Mouse (Mus musculus) forebrain, embryonic 14.5 days (tissue): ENCODE measurements around the gene Gm45213. TPM values are rescaled to one million over a fixed set of nuclear protein-coding genes. Genes with fewer than 3 reads are reported as not detected.

Experiments
- ATAC-seq: fragments of 200-750 bp; cut with Nextera tagmentation; 2 replicates; pipeline ENCODE4 v1.8.0; 2017; ENCODE audit warnings: mild to moderate bottlenecking, moderate library complexity
- DNase-seq: peaks from one replicate; pipeline ENCODE4 v3.0.0-alpha.2; 2015; ENCODE audit warnings: low spot score
- H3K27ac ChIP-seq: fragments of 300-500 bp; sonication (generic); 2 replicates; pipeline ENCODE4 v1.5.1; 2014; ENCODE audit warnings: low read depth, mild to moderate bottlenecking, control low read depth, low read length, moderate library complexity
- H3K27me3 ChIP-seq: fragments of 300-500 bp; sonication (generic); replicated peaks from 2 replicates; pipeline ENCODE4 v1.6.1; 2014; ENCODE audit warnings: low read length, control low read depth, mixed read lengths; ENCODE audit not compliant: control insufficient read depth, insufficient read depth
- H3K36me3 ChIP-seq: fragments of 300-500 bp; sonication (generic); 2 replicates; pipeline ENCODE4 v1.6.1; 2014; ENCODE audit warnings: low read length, control low read depth; ENCODE audit not compliant: control insufficient read depth, insufficient read depth
- H3K4me1 ChIP-seq: fragments of 300-500 bp; sonication (generic); 2 replicates; pipeline ENCODE4 v1.6.1; 2014; ENCODE audit warnings: antibody characterized with exemption, low read length, control low read depth; ENCODE audit not compliant: control insufficient read depth, insufficient read depth
- H3K4me2 ChIP-seq: fragments of 300-500 bp; sonication (generic); 2 replicates; pipeline ENCODE4 v1.6.1; 2014; ENCODE audit warnings: mild to moderate bottlenecking, control low read depth, low read length
- H3K4me3 ChIP-seq: fragments of 300-500 bp; sonication (generic); 2 replicates; pipeline ENCODE4 v1.5.1; 2014; ENCODE audit warnings: low read depth, low read length, control low read depth
- H3K9ac ChIP-seq: fragments of 300-500 bp; sonication (generic); 2 replicates; pipeline ENCODE4 v1.6.1; 2014; ENCODE audit warnings: mild to moderate bottlenecking, low read length, control low read depth, moderate library complexity
- H3K9me3 ChIP-seq: fragments of 300-500 bp; sonication (generic); replicated peaks from 2 replicates; pipeline ENCODE4 v1.6.1; 2016; ENCODE audit warnings: low read length, control low read depth, mixed read lengths; ENCODE audit not compliant: control insufficient read depth
- WGBS: fragments of 180-500 bp; shearing (Covaris S2); extraction: QIAGEN DNeasy Blood & Tissue Kit; methylation state at CpG from one replicate; pipeline ENCODE4 v1.1.7; 2014; 5-methylcytosine and 5-hydroxymethylcytosine counted together
- polyA plus RNA-seq: library from polyadenylated mRNA; unstranded; fragments of >200 nt; fragmentation: Nextera tagmentation; extraction: Ambion mirVana; gene quantifications from 2 replicates; pipeline ENCODE4 v1.2.1, GENCODE M21; 2014

Gm45213 gene
- polyA plus RNA-seq, 1 experiment from 2014 or later = not detected

DNA sequence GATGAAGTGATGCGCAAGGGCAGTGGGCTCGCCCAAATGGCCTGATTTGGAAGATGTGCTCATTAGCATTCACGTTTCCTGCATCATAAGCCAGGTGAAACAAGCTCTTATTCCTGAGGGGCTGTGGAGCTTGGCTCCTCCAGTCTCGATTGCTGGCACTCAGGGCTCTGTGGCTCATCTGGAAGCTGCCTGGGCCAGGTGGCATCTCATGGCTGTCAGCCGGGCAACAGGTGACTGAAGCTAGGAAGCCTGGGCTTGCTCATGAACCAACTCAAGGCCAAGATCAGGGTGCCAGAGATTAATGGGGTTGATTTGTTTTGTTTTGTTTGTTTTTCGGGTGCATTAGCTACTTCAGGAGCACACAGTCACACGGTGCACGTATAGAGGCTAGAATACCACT, 49.3 kb downstream of the Gm45213 start:
- Histone ChIP-seq H3K27me3 (no peaks in the 10 kb centered on the region), H3K36me3 (peaks cover 43% of the 10 kb centered on the region), H3K4me2 (no peak overlapping the region), H3K9ac (no peak overlapping the region), H3K27ac (no peak overlapping the region), H3K9me3 (no peaks in the 10 kb centered on the region), H3K4me3 (no peak overlapping the region), H3K4me1 (no peaks in the 10 kb centered on the region)
- 92% methylated on average over 8 of the region's 8 CpGs for WGBS
- DNase-seq = no peak
- no peak for ATAC-seq

DNA sequence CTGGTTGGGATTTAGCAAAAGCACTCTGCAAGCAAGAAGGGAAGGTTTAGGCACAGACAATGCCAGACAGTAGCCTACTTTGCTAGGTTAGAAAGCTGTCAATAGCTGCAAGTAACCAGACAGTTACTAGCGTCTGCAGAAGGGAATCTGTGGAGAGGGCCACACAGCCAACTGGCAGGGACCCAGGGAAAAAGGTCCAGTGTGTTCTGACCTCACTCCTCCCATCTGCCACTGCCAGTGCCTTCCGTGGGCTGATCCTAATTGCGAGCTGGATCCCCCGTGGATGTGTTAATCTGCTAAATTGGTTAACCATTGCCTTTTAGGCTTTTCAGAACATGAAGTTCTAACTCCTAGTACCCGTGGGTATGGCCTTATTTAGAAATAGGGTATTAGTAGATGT, 50.7 kb downstream of the Gm45213 start:
- Histone ChIP-seq H3K27ac (no peak overlapping the region), H3K27me3 (no peaks in the 10 kb centered on the region), H3K4me1 (no peaks in the 10 kb centered on the region), H3K4me3 (no peak overlapping the region), H3K9me3 (no peaks in the 10 kb centered on the region), H3K4me2 (no peak overlapping the region), H3K36me3 (peaks cover 29% of the 10 kb centered on the region), H3K9ac (no peak overlapping the region)
- 69% methylated on average over 5 of the region's 5 CpGs for WGBS
- ATAC-seq (no peak), DNase-seq (no peak)

DNA sequence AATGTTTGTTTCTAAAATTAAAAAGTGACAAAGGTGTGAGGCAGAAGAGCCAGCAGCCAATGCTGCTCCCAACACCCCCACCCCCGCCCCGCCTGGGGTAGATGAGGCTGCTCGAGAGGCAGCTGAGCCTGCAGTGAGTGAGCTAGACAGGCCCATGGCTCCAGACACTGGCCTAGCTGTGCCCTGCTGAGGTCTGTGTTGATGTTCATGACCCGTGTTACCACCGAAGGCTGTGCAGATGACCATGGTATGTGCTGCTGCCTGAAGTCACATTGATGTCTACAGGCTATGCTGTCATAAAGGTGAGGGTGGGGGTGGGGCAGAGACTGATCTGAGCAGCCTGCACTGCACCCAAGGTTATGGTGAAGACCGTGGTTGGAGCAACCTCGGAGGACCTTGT, 55.4 kb downstream of the Gm45213 start:
- Histone ChIP-seq H3K4me3 (no peak overlapping the region), H3K9ac (no peak overlapping the region), H3K4me2 (no peak overlapping the region), H3K4me1 (no peaks in the 10 kb centered on the region), H3K27me3 (no peaks in the 10 kb centered on the region), H3K9me3 (no peaks in the 10 kb centered on the region), H3K36me3 (no peaks in the 10 kb centered on the region), H3K27ac (no peak overlapping the region)
- WGBS = 80% methylated on average over 7 of the region's 7 CpGs
- DNase-seq (no peak), ATAC-seq (no peak)

GRCm38 (mm10) chr7:66101866-66102265, 58.5 kb downstream of the Gm45213 start:
- 7% methylated on average over 4 of the region's 4 CpGs for WGBS
- H3K36me3 ChIP-seq = no peaks in the 10 kb centered on the region
- DNase-seq (peak; percentile 75), ATAC-seq (no peak)
- H3K4me2 ChIP-seq = no peak overlapping the region
- H3K9me3 ChIP-seq = no peaks in the 10 kb centered on the region
- no peak overlapping the region for H3K9ac ChIP-seq
- no peak overlapping the region for H3K27ac ChIP-seq
- no peak overlapping the region for H3K4me3 ChIP-seq
- H3K27me3 ChIP-seq = no peaks in the 10 kb centered on the region
- H3K4me1 ChIP-seq = no peaks in the 10 kb centered on the region

DNA sequence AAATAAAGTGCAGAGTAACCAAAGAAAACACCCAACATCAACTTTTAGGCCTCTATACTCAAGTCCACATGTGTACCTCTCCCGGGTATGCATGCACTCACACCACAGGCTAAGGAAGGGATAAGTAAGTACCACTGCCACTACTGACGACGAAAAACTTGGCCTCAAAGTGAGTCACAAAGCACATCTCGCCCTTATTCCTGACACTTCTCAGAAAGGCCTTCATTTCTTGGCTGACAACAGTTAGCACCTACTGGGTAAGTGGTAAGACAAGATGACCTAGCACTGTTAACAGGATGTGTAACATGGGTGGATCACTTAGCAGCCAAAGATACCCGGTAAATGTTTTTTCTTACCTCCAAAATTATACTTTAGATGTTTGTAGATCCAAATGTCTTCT, 61.1 kb downstream of the Gm45213 start:
- 0 out of 2 replicates have a peak, but pooled peaks cover 4% of the 10 kb centered on the region for H3K27me3 ChIP-seq
- WGBS = 90% methylated on average over 5 of the region's 5 CpGs
- DNase-seq (no peak), ATAC-seq (no peak)
- H3K27ac ChIP-seq = no peak overlapping the region
- H3K36me3 ChIP-seq = no peaks in the 10 kb centered on the region
- H3K4me1 ChIP-seq = no peaks in the 10 kb centered on the region
- no peak overlapping the region for H3K4me3 ChIP-seq
- H3K9me3 ChIP-seq = no peaks in the 10 kb centered on the region
- no peak overlapping the region for H3K9ac ChIP-seq
- H3K4me2 ChIP-seq = no peak overlapping the region

DNA sequence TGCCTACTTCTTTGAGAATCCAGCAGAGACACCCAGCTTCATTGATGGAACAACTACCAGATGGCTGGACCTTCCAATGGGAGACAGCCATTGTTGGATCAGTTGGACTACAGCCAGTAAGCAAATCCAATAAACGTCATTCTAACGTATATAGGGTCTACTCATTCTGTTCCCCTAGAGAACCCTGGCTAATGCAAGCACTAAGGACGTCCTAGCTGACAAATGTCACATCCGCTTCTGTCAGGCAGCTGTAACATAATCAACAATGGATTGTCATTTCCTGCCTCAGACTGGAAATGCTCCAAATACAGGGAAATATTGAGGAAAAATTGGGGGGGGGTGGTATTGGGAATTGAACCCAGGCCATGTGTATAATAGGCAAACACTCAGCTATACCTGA, 62.4 kb downstream of the Gm45213 start:
- no peak for ATAC-seq
- WGBS = 57% methylated on average over 4 of the region's 4 CpGs

DNA sequence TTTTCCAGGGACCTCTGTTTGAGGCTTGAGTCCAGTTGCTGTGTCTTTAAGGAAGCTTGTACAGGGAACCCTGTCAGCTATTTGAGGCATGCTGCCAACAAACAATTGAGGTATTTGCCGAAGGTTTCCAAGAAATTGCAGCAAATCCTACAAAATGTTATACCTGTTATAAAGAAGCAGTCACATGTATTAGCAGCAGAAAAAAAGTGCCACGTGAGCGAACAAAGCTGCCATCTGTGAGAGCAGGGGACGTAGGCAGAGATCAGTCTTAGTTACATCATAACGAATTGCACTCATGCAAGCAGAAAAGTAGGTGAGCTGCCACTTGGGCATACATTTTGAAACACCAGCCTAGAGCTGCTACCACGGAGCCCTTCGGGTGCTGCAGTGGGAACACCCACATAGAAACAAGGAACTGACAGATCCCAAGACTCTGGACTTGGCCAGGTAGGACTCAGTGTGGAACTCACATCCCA, 63.2 kb downstream of the Gm45213 start:
- ATAC-seq (no peak), DNase-seq (no peak)
- Histone ChIP-seq H3K27ac (no peak overlapping the region), H3K4me3 (no peak overlapping the region), H3K9ac (no peak overlapping the region), H3K4me1 (peaks cover 7% of the 10 kb centered on the region), H3K9me3 (no peaks in the 10 kb centered on the region), H3K4me2 (no peak overlapping the region), H3K36me3 (no peaks in the 10 kb centered on the region), H3K27me3 (0 out of 2 replicates have a peak, but pooled peaks cover 4% of the 10 kb centered on the region)
- 55% methylated on average over 7 of the region's 7 CpGs for WGBS

More for the DNA sequence above, 62.4 kb downstream of the Gm45213 start:
- H3K9ac ChIP-seq = no peak overlapping the region
- no peak for DNase-seq
- no peaks in the 10 kb centered on the region for H3K9me3 ChIP-seq
- H3K36me3 ChIP-seq = no peaks in the 10 kb centered on the region
- H3K4me3 ChIP-seq = no peak overlapping the region
- no peak overlapping the region for H3K27ac ChIP-seq
- H3K27me3 ChIP-seq = 0 out of 2 replicates have a peak, but pooled peaks cover 4% of the 10 kb centered on the region
- no peak overlapping the region for H3K4me2 ChIP-seq
- peaks cover under 1% of the 10 kb centered on the region; the same call in 1 of the 2 replicates for H3K4me1 ChIP-seq

DNA sequence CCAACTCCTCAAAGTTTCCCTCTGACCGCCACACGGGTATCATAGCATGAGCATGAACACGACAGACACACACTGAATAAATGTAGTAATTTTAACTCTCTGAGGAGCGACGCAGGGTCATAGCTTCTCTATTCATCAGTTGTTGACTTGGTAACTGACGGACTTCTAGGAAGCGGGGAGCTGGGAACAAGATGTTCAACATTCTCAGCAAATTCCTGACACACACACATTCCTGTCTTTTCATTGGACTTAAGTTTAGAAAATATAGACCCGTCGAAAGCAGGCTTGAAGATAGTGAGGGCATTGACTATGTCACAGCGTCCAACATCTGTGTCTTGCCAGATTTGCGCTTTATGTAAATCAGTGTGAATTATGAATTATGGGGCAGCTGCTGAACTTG, 63.8 kb downstream of the Gm45213 start:
- WGBS = 80% methylated on average over 11 of the region's 11 CpGs
- H3K9ac ChIP-seq = no peak overlapping the region

DNA sequence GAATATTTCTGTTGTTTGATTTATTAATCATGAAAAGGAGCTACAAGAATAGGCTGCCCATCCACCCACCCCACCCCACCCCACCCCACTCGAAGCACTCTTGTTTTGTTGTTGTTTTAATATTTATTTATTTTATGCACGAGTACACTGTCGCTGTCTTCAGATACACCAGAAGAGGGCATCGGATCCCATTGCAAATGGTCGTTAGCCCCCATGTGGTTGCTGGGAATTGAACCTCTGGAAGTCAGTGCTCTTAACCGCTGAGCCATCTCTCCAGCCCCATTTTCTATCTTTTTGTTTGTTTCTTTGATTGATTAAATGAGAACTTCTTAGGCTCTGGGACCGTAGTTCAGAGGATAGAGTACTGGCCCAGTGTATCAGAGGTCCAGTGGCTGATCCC, 64.5 kb downstream of the Gm45213 start:
- Histone ChIP-seq H3K36me3 (no peaks in the 10 kb centered on the region), H3K4me2 (no peak overlapping the region), H3K4me1 (peaks cover 7% of the 10 kb centered on the region), H3K4me3 (no peak overlapping the region), H3K27ac (no peak overlapping the region), H3K9ac (no peak overlapping the region), H3K27me3 (0 out of 2 replicates have a peak, but pooled peaks cover 4% of the 10 kb centered on the region), H3K9me3 (no peaks in the 10 kb centered on the region)
- no peak for ATAC-seq
- WGBS = 9% methylated on average over 7 of the region's 7 CpGs
- peak; percentile 60 for DNase-seq

More for the DNA sequence above, 63.8 kb downstream of the Gm45213 start:
- H3K4me1 ChIP-seq = peaks cover 7% of the 10 kb centered on the region
- no peak overlapping the region for H3K27ac ChIP-seq
- H3K9me3 ChIP-seq = no peaks in the 10 kb centered on the region
- no peaks in the 10 kb centered on the region for H3K36me3 ChIP-seq
- DNase-seq (no peak), ATAC-seq (no peak)
- H3K27me3 ChIP-seq = 0 out of 2 replicates have a peak, but pooled peaks cover 4% of the 10 kb centered on the region
- no peak overlapping the region for H3K4me2 ChIP-seq
- H3K4me3 ChIP-seq = no peak overlapping the region
